Mouse (Mus musculus) left cerebral cortex, postnatal 4 days (tissue): ENCODE data around the gene Fbxo33. TPM values are rescaled to one million over a fixed set of nuclear protein-coding genes. Genes with fewer than 3 reads are reported as not detected.

Source experiments
- DNase-seq: peaks from one replicate; pipeline ENCODE4 v3.0.0-alpha.2; 2022
- intact Hi-C: fragments of 180-260 bp; cut with DNase I; formaldehyde crosslinking; loops from one replicate; pipeline ENCODE4 v1.15.1; 2025
- microRNA-seq: library from miRNA; unstranded; fragments of <30 nt; microRNA quantifications from one replicate; pipeline ENCODE4 v1.2.0, GENCODE M21; 2022
- total RNA-seq, 2 experiments: library from RNA; stranded (reverse); gene quantifications; 2 replicates each; pipeline ENCODE4 v1.2.3; 2021

Gene Fbxo33
- total RNA-seq, 2 experiments from 2014 or later = 18.9 to 20.3 TPM

DNA sequence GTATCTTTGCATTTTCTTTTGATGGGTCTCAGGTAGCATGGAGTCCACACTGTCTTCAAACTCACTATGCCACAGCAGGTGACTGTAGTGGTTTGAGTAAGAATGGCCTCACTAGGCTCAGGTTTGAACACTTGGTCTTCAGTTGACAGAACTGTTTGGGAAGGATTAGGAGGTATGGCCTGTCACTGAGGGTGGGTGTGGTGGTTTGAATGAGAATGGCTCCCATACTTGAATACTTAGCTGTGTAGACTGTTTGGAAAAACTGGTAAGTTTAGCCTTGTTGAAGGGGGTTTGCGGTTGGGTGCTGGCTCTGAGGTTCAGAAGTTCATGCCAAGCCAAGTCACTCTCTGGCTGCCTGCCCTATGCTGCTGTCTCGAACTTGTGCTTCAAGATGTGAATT lies 20.2 kb downstream of the Fbxo33 start:
- no peak for DNase-seq
- intact Hi-C loops = no loop called here

DNA sequence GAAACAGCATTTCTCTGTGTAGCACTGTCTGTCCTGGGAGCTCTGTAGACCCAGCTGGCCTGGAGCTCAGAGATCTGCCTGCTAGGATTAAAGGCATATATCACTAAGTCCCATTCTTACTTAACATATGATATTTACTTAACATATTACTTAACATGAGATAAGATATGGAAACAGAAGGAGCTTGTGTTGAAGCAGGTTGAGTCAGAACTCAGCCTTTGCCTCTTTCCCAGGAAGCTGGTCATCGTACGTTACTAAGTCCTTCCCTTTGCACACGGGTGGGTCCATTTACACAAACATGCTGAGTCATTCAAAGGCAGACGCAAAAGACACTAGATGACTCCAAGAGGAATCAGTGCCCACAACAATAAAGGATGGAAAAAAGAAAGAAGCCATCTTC lies 20.8 kb downstream of the Fbxo33 start:
- intact Hi-C loops = no loop called here
- DNase-seq = no peak

DNA sequence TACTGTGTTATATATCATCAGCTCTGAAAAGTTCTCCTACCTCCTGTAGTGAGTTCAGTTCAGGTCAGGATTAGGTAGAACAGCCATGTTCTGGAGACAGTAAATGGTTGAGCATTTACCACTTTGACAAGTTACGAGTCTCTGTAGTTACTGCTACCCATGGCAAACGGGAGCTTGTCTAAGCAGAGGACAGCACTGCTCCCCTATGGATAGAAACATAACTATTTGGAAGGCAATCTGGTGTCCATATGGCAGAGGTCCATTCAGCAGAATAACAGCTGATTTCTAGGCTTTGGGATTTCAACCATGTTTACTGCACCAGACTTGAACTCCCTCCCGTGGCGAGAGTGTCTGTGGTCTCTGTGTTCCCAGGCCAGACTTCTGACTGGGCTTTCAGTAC lies 23.6 kb downstream of the Fbxo33 start:
- intact Hi-C loops = no loop called here
- no peak for DNase-seq

DNA sequence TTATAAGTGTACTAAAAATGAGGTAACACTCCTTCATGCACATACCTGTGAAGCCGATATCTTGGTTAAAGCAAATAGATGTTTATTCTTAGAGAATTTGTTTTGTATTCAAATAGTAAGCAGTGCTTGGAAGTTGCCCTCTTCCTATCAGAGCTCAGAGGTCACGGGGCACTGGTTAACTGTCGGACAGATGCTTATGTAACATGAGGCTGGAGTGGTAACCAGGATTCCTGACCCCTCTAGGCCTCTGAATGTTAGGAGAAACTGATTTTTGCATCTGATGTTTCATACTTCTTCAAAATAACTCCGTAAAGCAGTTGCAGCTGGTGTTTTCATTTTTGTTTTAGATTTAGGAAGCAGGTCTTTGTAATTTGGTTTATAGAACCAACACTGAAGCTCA lies 24.5 kb downstream of the Fbxo33 start:
- intact Hi-C loops = no loop called here
- no peak for DNase-seq

DNA sequence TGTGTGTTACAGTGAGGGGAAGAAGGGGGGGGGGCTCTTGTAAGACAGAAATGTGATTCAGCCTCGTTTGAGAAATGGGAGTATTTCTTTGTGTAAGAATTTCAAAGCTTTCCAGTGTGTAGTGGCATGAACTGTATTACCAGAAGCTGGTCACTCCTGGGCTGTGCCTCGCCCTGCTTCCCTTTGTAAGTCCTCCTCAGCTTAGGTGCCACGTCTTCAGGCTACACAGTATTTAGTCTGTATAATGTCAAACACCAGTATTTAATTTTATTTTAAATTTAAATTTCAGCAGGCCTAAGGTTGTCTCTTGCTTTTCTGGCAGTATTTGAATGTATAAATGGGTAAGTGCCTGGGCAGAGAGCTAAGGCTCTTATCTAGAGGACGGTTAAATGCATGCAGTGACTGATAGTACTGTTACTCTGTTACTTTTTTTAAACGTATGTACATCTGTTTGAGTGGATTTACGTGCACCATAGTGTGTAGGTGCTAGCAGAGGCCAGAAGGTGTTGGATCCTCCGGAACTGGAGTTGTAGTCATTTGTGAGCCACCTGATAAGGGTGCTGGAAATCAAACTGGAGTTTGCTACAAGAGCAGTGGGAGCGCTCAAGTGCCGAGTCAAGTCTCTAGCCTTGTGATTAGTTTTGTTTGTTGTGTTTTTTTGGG lies 25.1 kb downstream of the Fbxo33 start:
- DNase-seq = no peak
- intact Hi-C loops = no loop called here

DNA sequence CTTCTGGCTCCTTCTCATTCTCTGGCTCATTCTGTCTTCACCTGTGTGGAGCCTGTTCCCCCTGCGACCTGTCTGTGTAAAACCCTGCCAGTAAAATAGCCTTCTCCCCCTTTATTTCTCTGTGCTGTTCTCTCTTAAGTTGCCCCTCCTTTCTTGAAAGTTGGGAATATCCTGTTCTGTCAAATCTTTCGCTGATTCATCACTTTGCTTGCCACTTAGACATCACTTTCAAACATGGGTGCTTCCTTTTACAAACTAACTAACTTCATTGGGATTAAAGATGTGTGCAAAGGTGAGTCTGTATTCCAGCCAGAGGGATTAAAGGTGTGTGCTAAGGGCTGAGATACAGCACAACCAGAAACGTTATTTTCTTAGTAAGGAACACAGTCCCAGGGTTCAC lies 25.9 kb downstream of the Fbxo33 start:
- no peak for DNase-seq
- intact Hi-C loops = no loop called here

DNA sequence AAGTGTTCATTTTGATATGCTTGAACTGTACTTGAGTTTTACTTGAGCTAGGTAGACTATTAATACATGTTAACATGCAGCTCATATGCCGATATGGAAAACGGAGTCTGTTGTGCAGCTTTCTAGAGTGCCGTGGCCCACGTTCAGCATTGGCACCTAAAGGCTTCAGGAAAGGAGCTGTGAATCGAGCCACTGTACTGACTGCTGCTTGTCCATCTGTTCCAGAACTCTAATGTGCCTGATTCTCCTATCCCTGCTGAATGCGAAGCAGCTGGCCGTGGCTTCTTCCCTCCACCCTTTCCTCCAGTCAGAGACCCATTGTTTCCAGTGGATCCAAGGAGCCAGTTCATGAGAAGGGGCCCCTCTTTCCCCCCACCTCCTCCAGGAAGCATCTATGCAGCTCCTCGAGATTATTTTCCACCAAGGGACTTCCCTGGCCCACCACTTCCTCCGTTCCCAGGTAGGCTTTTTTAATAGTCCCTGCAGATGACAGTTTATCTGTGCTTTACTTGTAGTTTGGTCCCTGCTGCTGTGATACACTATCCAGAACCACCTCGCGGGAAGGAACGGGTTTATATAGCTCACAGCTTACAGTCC lies 31.3 kb downstream of the Fbxo33 start:
- intact Hi-C loops = no loop called here
- DNase-seq = no peak

DNA sequence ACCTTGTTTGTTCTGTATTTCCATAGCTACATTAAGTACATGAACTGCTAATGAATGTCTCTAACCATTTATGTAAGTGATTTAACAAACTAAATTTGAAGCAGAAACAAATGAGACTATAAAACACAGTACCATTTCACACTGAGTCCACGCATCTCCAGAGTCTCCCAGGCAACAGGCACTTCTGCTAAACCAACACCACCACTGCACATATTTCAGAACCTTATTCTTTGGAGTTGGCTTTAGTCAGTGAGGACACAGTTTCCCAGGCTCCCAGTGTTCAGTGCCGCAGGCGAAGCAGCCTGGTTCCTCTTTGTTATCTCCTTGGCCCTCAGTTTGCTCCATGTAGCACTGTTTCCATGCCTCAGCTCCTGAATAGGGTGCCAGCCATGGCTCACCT lies 41.7 kb downstream of the Fbxo33 start:
- DNase-seq = no peak
- intact Hi-C loops = no loop called here

DNA sequence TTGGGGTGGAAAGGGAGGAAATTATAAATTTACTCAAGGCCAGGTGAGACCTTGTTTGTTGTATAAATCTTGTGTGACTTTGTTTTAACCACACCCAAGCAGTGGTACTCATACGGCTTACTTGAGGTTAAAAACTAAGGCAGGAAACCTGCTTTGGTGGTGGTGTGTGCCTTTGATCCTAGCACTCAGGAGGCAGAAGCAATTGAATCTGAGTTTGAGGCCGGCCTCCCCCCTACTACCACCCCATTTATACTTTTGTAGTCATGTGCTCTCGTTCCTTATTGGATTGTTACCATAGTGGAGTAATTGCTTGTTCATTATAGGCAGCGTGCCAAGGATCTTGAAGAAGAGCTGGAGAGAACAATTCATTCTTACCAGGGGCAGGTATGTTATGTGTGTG lies 49.6 kb downstream of the Fbxo33 start:
- intact Hi-C loops = no loop called here
- no peak for DNase-seq

DNA sequence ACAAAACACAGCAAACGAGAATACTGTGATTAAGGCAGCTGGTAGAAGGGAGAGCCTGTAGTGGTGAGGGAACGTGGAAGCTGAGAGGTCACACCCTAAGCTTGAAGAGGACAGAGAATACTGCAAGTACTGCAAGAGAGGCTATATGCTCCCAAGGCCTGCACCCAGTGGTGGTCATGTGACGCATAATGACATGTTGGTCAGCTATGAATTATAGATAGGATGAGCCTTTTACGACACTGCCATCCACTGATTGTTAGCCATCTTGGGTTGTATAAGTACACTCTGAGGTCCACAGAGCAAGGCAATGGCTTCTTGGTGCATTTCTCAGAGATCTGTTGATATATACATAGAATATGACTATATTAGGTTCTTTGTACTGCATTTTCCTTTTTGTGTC lies 53.0 kb downstream of the Fbxo33 start:
- intact Hi-C loops = no loop called here
- DNase-seq = no peak

DNA sequence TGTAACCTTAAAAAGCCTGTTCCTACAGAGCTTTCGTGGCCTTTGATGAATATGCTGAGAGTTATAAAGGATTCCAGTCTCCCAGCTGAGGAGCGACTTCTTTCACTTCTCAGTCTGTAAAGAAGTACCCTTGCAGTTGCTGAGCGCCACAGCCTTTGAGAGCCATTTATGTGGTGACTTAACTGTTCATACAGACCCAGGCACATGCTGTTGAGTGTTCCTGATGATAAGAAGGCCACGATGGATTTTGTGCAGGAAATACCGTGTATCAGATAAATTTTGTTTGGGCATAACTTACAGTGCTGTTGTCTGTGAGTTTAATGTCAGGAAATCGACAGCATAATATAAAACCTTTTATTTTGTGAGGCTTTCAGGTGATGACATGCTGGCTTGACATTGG lies 55.0 kb downstream of the Fbxo33 start:
- intact Hi-C loops = no loop called here
- no peak for DNase-seq

DNA sequence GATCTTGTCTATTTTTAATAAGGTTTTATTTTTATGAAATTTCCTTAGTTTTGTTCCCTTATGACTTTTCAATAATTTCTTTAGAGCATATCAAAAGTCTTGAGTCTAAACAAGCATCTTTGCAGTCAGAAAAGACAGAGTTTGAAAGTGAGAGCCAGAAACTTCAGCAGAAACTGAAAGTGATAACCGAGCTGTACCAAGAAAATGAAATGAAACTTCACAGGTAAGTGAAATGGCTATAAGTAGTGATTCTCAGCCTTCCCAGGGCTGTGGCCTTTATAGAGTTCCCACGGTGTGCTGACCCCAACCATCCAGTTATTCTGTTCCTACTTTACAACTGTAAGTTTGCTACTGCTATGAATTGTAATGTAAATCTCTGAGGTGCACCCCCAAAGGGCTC lies 56.7 kb downstream of the Fbxo33 start:
- no peak for DNase-seq
- intact Hi-C loops = no loop called here

DNA sequence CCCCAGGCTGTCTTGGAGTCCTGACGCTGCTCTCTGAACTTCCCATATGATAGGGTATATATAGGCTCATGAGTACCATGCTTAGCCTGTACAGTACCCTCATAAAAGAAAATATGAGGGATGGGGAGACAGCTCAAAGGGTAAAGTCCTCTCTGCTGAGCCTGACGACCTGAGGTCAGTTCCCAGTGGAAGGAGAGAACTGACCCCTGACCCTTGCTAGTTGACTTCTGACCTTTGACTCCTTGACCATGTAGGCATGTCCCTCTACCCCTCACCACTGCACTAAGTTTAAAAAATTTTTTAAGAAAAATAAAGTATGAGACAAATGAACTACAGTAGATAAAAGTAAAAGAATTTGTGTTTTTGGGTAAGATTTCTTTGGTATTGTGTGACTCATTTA lies 58.4 kb downstream of the Fbxo33 start:
- intact Hi-C loops = no loop called here
- DNase-seq = no peak

Small RNA genes lying within 50 kb of the gene (microRNA-seq; reads per million reads assigned to microRNA genes)
- not detected for gene Gm27284

Other genes with a start within 250 kb of the Fbxo33 start
- gene Sec23a, start 207.7 kb downstream of the Fbxo33 start, total RNA-seq = 100 to 1,000 TPM; 148 to 151 TPM
- gene Gemin2, start 206.3 kb downstream of the Fbxo33 start, total RNA-seq = 1 to 10 TPM; 6.5 to 7.0 TPM
- 10 to 100 TPM; 93.2 to 99.6 TPM for gene Trappc6b, start 158.3 kb downstream of the Fbxo33 start, total RNA-seq
- 10 to 100 TPM; 59.9 to 65.4 TPM for gene Pnn, start 152.8 kb downstream of the Fbxo33 start, total RNA-seq
- gene Mia2, start 123.9 kb downstream of the Fbxo33 start, total RNA-seq = 10 to 100 TPM; 32.1 to 33.1 TPM